Mouse (Mus musculus) megakaryocyte, embryonic 14.5 days (primary cell): ENCODE data around the gene Fgfr2.

Source experiments
- FLI1 ChIP-seq: IDR thresholded peaks from 2 replicates; pipeline ENCODE4 v1.6.1; 2012; ENCODE audit warnings: low read length, inconsistent platforms, mixed read lengths
- GATA1 ChIP-seq: IDR thresholded peaks from 3 replicates; pipeline ENCODE4 v1.6.1; 2012; ENCODE audit warnings: mixed read lengths, low read length, inconsistent platforms, borderline replicate concordance

GRCm38 (mm10) chr7:133007343-133007742, 115.8 kb downstream of the Fgfr2 start:
- TF ChIP-seq FLI1 (no peak), GATA1 (no peak)
